Mouse (Mus musculus): Measurements from ENCODE around the gene Zyg11b.

Gene Zyg11b

DNA sequence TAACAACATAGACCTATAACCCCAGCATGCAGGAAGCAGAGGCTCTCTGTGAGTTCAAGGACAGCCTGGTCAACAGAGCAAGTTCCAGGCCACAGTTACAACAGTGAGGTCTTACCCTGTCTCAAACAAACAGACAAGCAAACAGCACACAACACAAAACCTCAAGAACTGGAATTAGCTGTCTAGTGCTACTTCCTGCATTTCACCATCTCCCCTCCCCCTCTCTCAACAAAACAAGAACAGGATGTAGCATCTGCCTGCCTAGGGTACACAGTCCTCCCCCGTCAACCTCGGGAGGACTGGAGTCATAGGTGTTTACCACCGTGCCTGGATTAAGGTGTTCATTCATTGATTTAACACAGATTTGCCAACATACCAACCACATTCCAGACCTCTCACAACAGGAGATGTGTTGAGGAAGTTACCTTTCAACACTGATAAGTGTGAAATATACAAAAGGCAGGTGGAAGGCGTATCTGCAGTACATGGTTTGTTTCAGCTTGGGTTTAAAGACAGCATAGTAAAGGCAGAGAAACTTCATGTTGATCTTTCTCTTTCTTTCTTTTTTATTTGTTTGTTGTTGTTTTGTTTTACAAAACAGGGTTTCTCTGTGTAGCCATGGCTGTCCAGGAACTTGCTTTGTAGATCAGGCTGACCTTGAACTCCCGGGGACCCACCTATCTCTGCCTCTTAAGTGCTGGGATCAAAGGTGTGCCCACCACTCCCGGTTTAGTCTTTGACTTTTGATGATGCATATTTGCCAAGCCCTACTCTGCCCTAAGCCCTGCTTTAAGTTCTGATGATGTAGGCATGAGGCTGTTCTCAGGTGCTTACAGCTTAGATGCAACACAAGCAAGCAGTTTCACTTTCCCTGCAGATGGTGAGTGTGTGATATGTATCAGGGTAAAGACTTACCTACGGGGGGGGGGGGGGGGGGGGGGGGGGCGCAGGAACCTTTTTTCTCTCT is 18.0 kb upstream of the Zyg11b start:
- peak in 1 of 2 experiments; percentile 52 for DNase-seq (ENCODE audit: low spot score in 2 of 2)

DNA sequence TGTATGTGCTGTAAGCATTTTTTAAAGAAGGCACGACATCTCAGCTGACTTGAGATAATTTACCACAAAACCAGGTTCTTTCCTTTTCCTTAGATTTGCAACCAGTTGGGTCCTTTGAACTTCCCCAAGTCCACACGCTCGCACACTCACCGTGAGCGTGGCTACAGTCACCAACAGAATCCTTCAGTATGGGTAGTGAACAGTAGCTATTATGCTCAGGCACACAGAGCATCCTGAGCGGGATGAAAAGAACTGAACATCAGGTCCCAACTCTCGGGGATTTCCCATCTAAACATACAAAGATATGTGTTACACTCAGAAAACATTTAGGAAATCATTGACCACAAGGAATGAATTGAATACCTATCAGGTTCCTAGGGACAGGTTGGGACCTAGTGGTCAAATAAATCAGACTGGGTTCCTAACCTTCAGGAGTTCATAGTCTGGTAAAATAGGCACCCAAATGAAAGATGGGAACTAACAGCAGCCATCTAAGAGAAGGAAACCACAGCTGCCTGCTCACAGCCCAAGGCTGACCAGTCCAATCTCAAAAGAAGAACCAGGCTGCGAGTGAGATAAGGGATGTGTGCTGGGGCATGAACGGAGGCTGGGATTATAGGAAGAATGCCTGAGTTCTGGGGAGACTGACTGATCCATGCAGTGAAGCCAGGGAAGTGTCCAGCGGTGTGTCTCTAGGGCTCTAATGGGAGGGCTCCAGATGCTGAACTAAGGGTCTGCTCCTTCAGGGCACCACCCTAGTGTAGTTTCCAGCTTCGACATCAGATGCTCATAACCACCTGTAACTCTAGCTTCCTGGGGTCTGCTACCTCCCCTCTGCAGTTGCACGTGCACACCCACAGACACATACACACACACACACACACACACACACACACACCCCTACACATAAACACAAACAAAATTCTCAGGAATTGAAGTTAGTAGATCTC is 17.0 kb upstream of the Zyg11b start:
- no peak for DNase-seq (ENCODE audit: low spot score in 2 of 2)

DNA sequence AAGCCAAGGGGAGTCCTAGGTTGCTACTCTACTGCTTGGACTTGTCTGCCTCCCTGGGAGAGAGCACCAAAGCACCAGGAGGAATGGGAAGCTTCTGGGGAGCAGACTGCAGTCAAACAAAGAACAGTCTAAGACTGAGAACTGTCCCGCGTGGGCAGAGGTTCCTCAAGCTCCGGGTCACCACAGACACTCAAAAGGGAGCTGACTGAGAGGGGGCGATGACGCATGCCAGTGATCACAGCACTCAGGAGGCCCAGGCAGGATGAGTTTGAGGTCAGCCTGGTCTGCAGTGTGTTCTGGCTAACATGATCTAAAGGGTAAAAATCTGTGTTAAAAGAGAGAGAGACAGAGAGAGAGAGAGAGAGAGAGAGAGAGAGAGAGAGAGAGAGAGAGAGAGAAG is 13.1 kb upstream of the Zyg11b start:
- peak in 1 of 2 experiments; percentile 40 for DNase-seq (ENCODE audit: low spot score in 2 of 2)

DNA sequence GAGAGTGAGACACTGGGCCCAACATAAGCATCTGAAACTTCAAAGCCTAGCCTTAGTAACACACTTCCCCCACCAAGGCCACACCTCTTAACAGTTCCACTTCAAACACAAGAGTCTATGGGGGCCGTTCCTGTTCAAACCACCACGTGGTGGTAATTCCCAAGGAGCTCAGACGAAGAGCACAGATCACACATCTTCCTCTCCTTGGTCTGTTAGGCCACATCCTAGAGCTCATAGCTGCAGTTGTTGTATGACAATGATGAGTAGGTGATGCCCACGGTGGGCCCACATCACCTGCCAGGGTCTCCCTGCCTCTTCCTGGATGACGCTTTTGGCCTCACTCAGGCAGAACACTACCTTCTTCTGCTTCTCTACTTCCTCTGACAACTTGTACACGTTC is 9.8 kb upstream of the Zyg11b start:
- DNase-seq (ENCODE audit: low spot score in 2 of 2), result peak; percentile 23 to 50

DNA sequence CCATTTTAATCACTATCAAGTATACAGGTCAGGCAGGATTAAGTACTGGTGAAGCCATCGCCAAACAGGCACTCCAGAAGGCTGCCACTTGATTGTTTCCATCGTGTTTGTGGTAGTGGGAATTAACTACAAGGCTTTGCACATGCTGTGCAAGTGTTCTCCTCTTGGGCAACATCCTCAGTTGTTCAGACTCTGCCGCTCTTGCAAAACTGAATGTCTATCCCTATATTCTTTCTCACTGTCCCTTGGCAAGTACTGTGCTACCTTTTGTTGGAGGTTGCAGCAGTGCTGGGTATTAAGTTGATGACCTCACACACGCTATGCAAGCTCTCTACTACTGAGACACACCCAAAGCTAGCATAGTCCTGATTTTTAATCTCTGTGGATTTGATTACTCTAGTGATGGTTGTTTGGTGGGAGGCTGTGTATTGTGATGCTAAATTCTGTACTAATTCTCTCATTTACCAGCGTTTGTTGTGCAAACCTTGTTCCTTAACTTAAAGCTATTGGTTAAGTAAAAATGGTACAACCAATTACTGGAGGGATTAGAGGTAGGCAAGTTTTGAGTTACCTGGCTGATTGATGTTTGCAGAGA is 1.5 kb upstream of the Zyg11b start:
- no peak for DNase-seq (ENCODE audit: low spot score in 2 of 2)

DNA sequence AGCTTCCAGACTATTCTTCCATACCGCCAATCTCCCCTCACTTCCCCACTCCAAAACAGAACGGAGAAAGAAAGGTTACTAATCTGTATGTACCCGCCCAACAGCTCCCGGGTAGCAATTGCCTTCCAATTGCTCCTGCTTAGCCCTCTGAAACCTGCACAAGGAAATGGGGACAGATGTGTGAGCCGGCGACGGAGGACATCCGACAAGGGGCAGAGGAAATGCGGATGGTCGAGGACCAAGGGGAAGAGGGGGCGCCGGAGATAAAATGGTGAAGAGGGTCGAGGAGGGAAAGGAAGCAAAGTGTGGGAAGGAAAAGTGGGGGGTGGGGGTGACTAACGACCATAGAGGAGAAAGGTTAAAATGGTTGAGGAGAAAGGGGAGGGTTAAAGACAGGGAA is 630 bp downstream of the Zyg11b start:
- DNase-seq (ENCODE audit: low spot score in 2 of 2), result no peak

DNA sequence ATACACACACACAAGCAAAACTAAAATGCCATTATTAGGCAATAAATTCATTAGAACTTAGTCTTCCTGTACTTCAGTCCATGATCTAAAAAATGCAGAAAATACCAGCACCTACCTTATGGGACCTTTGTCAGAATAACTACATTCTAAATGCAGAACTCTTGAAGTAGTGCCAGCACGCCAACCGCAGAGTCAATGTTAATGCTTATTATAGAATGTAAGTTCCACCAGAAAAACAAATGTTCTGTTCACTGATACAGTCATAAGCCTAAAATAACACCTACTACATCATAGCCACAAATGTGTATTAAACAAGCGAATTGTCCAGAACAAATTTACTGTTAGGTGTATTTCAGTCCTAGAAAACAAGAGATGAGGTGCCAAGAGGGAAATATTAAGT is 23.9 kb downstream of the Zyg11b start:
- DNase-seq (ENCODE audit: low spot score in 2 of 2), result no peak

DNA sequence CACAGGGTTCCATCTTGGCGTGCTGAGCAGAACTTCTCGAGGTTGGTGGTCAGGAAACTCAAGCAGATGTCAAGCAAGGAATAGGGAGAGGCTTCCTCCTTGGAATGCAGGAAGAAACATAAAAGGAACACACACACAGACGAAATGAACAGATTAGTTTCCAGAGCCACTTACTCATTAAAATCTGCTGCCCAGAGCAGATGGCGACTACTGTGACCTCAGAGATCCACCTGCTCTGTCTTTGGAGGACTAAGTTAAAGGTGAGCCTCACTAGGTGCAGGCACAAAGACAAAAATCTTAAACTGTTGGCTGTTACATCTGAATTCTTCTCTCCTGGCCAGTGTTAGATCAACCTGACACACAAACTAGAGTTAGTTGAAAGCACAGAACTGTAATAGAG is 28.6 kb downstream of the Zyg11b start:
- no peak for DNase-seq (ENCODE audit: low spot score in 2 of 2)

DNA sequence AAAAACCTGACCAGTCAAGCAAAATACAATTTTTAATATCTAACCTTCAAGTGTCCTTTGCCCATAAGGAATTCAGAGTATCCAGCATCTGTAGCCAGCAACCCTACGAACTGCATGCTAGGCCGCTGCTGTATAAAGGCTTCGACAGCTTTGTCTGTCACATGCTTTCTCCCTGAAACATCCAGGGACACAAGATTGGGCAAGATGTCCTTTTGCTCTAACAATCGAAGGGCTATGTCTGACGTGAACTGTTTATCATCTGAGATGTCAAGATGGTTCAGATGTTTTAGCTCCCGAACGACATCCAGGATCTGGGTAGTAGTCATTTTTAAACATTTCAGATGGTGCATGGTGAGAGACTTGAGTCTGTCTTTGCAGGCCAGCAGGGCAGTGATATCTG is 35.1 kb downstream of the Zyg11b start:
- DNase-seq (ENCODE audit: low spot score in 2 of 2), result no peak

DNA sequence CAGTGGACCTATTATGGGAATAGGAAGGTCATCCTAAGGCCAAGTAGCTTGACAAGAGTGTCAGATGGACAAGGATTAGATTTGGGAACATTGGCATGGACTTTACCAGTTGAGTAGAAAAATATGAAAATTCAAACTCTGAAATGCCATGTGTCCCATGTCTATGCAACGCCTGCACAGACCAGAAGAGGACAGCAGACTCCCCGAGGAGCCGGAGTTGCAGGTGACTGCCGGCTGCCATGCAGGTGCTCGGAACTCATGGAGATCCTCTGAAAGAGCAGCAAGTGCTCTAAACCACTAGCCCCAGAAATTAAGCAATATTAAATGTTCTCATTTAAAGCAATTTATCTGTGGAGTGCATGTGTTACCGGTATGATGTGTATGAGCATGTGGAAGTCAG is 47.6 kb downstream of the Zyg11b start:
- DNase-seq (ENCODE audit: low spot score in 2 of 2), result peak in 1 of 2 experiments; percentile 20

DNA sequence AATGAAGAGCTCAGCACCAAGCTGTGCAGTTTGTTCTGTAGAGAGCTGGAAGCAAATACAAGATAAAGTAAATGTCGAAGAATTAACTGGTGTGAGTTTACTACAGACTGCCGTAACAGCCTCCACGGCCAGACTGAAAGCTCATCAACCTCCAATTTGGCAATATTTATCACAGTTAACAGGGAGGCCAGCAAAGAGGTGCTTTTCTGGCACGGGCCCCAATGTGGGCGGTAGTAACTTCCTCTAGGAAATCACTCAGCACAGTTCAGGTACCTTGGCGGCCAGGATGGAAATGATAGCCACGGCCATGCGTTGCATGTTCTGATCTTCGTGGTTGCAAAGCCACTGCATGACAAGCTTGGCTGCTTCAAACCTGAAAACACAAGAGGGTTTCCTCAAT is 50.4 kb downstream of the Zyg11b start:
- no peak for DNase-seq (ENCODE audit: low spot score in 2 of 2)

DNA sequence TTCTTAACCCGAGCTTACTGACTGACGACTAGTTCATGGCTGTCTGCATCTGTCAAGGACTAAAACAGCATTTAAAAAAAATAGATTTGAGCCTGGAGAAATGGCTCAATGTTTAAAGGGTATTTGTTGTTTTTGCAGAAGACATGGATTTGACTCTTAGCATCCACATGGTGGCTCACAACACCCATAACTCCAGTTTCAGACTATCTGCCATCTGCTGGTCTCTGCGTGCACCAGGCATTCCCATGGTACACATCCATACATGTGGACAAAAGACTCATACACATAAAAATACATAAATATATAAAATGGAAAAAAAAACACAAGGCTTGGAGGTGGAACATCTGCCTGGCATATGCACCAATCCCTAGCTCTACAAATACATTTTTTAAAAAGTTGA is 51.6 kb downstream of the Zyg11b start:
- DNase-seq (ENCODE audit: low spot score in 2 of 2), result no peak

DNA sequence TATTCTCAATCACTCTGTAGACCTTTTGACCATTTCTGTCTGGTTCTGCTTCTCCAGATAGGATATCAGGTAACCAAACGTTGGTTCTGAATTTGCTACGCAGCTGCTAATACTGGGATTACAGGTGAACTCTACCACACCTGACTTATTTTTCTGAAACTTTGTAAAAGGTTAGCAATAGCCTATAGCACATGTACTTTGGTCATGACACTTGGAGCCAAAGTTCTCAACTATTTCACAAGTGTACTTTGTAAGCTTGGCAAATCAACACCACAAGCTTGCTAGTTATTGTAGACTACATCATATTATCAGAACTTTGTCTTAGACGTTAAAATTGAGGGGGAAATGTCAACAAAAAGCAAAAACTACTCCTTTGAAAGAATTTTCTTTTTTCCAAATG is 67.2 kb downstream of the Zyg11b start:
- no peak for DNase-seq (ENCODE audit: low spot score in 2 of 2)

DNA sequence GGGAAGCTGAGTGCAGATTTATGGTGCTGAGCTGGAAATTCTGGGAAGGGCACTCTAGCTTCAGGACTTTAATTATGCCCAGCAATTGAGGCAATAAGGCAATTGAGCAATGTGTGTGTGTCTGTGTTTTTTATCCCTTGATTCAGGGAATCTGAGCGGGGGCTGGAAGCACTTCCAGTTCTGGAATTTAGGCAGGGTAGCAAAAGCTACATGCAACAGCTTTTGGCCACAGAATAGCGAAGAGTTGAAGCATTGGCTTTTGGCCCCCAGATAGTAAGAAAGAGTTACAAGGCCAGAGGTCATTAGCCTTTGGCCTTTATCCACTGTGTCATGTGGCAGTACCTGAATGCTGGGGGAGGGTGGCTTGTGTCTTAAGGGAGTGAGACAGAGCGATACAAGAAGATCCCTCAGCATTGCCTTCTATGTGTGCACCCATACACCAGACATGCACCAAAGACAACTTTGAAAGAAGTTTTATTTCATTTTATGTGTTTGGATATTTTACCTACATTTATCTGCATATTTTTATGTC is 75.5 kb downstream of the Zyg11b start:
- no peak for DNase-seq (ENCODE audit: low spot score in 2 of 2)

DNA sequence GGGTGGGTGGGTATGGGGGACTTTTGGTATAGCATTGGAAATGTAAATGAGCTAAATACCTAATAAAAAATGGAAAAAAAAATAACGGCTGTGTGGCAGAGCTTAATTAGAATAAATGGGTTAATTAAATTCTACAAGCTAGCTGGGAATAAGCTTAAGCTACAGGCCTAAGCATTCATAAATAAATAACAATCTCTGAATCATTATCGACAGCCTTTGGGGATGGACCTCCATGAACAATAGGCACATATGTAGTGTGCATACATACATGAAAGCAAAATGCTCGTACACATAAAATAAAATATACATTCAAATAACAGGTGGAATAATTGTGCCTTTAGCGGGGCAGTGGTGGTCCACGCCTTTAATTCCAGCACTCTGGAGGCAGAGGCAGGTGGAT is 78.4 kb downstream of the Zyg11b start:
- no peak for DNase-seq (ENCODE audit: low spot score in 2 of 2)

DNA sequence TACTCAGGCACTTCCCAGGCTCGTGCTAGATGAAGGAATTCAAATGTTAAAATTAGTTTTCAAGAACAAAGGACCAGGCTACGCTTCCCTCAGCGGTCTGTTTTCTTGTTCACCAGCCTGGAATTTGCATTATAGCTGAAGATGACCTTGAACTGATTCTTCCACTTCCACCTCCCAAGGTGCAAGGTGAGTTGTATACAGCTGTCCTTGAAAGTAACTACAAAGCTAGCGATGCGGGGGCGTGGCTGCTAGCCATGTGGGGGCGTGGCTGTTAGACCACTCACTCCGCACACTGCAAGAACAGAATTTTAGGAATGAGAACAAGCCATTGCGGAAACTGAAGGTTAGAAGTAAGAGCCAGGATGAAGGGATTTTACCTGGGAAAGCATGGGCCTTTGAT is 81.9 kb downstream of the Zyg11b start:
- no peak for DNase-seq (ENCODE audit: low spot score in 2 of 2)

DNA sequence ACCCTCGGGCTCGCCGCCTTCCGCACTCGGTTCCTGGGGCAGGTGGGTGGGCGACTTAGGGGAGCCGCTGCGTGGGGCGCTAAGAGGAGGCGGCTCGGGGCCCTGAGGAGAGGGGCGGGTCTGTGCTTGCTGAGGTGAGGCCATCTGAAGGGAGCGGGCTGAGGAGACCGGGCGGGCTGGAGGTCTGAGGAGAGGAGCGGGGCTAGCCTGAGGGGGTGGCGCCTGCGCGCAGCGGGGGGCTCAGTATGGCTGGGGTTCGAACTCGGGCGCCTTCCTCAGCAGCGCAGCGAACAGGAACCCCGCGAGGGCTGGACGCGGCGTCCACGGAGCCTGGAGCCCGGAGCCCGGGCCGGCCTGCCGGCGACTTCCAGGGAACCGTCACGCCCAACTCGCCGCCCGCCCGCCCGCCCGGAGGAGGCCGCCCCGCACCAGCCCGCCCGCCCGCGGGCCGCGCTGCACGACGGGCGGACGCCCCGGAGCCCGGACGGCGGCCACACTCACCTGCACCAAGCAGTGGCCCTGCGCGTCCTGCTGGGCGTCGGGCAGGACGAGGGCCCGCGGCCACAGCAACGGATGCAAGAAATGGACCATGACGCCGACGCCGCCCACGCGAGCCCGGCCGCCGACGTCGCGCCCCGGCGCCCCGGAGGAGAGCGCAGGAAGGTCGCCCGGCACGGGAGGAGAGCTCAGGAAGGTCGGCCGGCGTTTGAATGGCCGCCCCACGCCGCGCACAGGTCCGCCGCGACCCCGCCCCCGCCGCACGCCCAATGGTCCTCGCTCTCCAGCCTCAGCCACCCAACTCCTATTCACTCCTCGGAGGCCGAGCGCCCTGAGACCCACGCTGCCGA is 83.3 kb downstream of the Zyg11b start, which contains the start of gene Zyg11a:
Gene Zyg11a, minus strand, starts transcription at position 717 of the 848 bp plus-strand sequence.
- peak in 1 of 2 experiments; percentile 18 for DNase-seq (ENCODE audit: low spot score in 2 of 2)

DNA sequence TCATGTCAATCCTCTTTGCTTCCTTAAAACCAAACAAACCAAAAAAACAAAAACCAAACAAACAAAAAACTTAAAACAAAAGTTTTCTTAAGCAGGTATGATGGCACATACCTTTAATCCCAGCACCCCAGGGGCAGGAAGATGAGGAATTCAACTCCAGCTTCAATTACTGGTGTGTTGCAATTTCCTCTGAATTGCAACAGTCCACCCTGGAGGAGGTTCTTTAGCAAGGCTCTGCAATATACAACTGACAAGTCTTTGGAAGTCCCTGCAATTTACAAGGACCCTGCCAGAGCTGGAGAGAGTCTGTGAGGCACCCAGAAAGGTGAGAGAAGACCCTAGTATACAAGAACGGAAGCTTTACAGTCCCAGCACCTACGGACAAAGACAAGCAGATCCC is 87.9 kb downstream of the Zyg11b start:
- DNase-seq (ENCODE audit: low spot score in 2 of 2), result no peak

DNA sequence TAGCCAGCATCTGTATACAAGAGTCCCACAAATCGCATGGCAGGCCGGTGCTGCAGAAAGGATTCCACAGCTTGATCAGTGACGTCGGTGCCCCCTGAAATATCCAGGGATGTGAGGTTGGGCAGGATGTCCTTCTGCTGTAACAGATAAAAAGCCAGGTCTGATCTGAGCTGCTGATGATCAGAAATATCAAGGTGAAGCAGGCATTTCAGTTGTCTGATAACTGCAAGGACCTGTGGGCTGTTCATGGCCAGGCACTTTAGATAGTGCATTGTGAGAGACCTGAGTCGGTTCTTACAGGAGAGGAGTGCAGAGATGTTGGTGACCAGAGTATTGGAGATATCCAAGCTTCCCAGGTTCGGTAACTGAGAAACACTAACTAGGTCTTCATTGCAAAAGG is 96.3 kb downstream of the Zyg11b start:
- no peak for DNase-seq (ENCODE audit: low spot score in 2 of 2)

DNA sequence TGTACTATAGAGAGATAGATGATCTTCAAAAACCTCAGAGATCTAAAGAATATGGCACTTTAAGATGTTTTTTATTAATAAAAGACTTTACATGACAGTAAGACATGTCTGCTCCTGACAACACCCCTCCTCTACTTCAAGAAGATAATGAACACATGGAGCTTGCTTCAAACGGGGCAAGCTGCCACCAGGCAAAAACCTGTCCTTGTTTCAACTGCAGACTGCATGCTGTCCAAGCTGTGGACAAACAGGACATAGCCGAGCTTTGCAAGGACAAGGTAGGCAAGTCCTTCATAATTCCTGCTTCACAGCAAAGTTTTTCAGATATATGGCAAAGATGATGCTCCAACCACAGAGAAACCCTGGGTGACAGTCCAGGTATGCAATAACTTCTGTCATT is 101.7 kb downstream of the Zyg11b start:
- DNase-seq (ENCODE audit: low spot score in 2 of 2), result no peak
